Mouse (Mus musculus): ENCODE data around the gene Cyfip1. TPM values are rescaled to one million over a fixed set of nuclear protein-coding genes. Genes with fewer than 3 reads are reported as not detected.
"Not testable (repeated sequence)": the region's sequence is repeated elsewhere in the genome, so short reads cannot be mapped to it uniquely, and the experiment has no call there.

Gene Cyfip1
- total RNA-seq, 2 experiments from 2014 or later = 37.3 to 42.1 TPM

- intact Hi-C loops (cut with DNase I) = no loop called here
- no peak for DNase-seq (ENCODE audit: low spot score)
Observed at GRCm38 (mm10) chr7:55859956-55860355, 18.4 kb downstream of the Cyfip1 start.

GRCm38 (mm10) chr7:55861175-55861574 is 19.6 kb downstream of the Cyfip1 start:
- no peak for DNase-seq (ENCODE audit: low spot score)
- intact Hi-C loops (cut with DNase I) = no loop called here

- intact Hi-C loops (cut with DNase I) = no loop called here
- DNase-seq (ENCODE audit: low spot score) = no peak
Observed at GRCm38 (mm10) chr7:55865044-55865443, 23.5 kb downstream of the Cyfip1 start.

GRCm38 (mm10) chr7:55865750-55866416 is 24.3 kb downstream of the Cyfip1 start:
- intact Hi-C loops (cut with DNase I) = no loop called here
- DNase-seq (ENCODE audit: low spot score) = no peak

GRCm38 (mm10) chr7:55868247-55868646 is 26.7 kb downstream of the Cyfip1 start:
- no peak for DNase-seq (ENCODE audit: low spot score)
- intact Hi-C loops (cut with DNase I) = no loop called here

GRCm38 (mm10) chr7:55869220-55869619 is 27.7 kb downstream of the Cyfip1 start:
- intact Hi-C loops (cut with DNase I) = no loop called here
- DNase-seq (ENCODE audit: low spot score) = no peak

GRCm38 (mm10) chr7:55870340-55871020 is 28.9 kb downstream of the Cyfip1 start:
- intact Hi-C loops (cut with DNase I) = no loop called here
- no peak for DNase-seq (ENCODE audit: low spot score)

GRCm38 (mm10) chr7:55871476-55871875 is 29.9 kb downstream of the Cyfip1 start:
- intact Hi-C loops (cut with DNase I) = no loop called here
- no peak for DNase-seq (ENCODE audit: low spot score)

- intact Hi-C loops (cut with DNase I) = no loop called here
- DNase-seq (ENCODE audit: low spot score) = no peak
Observed at GRCm38 (mm10) chr7:55874703-55875102, 33.2 kb downstream of the Cyfip1 start.

GRCm38 (mm10) chr7:55877721-55878120 is 36.2 kb downstream of the Cyfip1 start:
- intact Hi-C loops (cut with DNase I) = loop anchor here (2.0 kb wide), 1 partner anchor 27 kb away; no protein-coding TSS in a partner anchor
- peak; percentile 75 for DNase-seq (ENCODE audit: low spot score)

GRCm38 (mm10) chr7:55880882-55881281 is 39.3 kb downstream of the Cyfip1 start:
- no peak for DNase-seq (ENCODE audit: low spot score)
- intact Hi-C loops (cut with DNase I) = no loop called here

GRCm38 (mm10) chr7:55888603-55889002 is 47.1 kb downstream of the Cyfip1 start:
- intact Hi-C loops (cut with DNase I) = no loop called here
- DNase-seq (ENCODE audit: low spot score) = no peak

GRCm38 (mm10) chr7:55889996-55890395 is 48.5 kb downstream of the Cyfip1 start:
- no peak for DNase-seq (ENCODE audit: low spot score)
- intact Hi-C loops (cut with DNase I) = no loop called here

GRCm38 (mm10) chr7:55890731-55891130 is 49.2 kb downstream of the Cyfip1 start:
- no peak for DNase-seq (ENCODE audit: low spot score)
- intact Hi-C loops (cut with DNase I) = no loop called here

- DNase-seq (ENCODE audit: low spot score) = no peak
- intact Hi-C loops (cut with DNase I) = no loop called here
Observed at GRCm38 (mm10) chr7:55891797-55892196, 50.3 kb downstream of the Cyfip1 start.

GRCm38 (mm10) chr7:55903766-55904165 is 62.2 kb downstream of the Cyfip1 start:
- intact Hi-C loops (cut with DNase I) = no loop called here
- DNase-seq (ENCODE audit: low spot score) = no peak

- intact Hi-C loops (cut with DNase I) = no loop called here
- no peak for DNase-seq (ENCODE audit: low spot score)
Observed at GRCm38 (mm10) chr7:55905449-55905848, 63.9 kb downstream of the Cyfip1 start.

- intact Hi-C loops (cut with DNase I) = no loop called here
- DNase-seq (ENCODE audit: low spot score) = no peak
Observed at GRCm38 (mm10) chr7:55909519-55909918, 68.0 kb downstream of the Cyfip1 start.

- no peak for DNase-seq (ENCODE audit: low spot score)
- intact Hi-C loops (cut with DNase I) = no loop called here
Observed at GRCm38 (mm10) chr7:55910356-55910755, 68.8 kb downstream of the Cyfip1 start.

- intact Hi-C loops (cut with DNase I) = no loop called here
- DNase-seq (ENCODE audit: low spot score) = peak; percentile 10
Observed at GRCm38 (mm10) chr7:55911371-55911770, 69.8 kb downstream of the Cyfip1 start.

- DNase-seq (ENCODE audit: low spot score) = no peak
- intact Hi-C loops (cut with DNase I) = no loop called here
Observed at GRCm38 (mm10) chr7:55912118-55912517, 70.6 kb downstream of the Cyfip1 start.

- DNase-seq (ENCODE audit: low spot score); intact Hi-C loops (cut with DNase I): not testable (repeated sequence)
Observed at GRCm38 (mm10) chr7:55918365-55918764, 76.8 kb downstream of the Cyfip1 start.

Measured in heart, postnatal 25 days (tissue).